Mouse (Mus musculus): Measurements from ENCODE around the gene Itfg2. TPM values are rescaled to one million over a fixed set of nuclear protein-coding genes. Genes with fewer than 3 reads are reported as not detected.
"Not testable (repeated sequence)": the region's sequence is repeated elsewhere in the genome, so short reads cannot be mapped to it uniquely, and the experiment has no call there.

Gene Itfg2
- polyA plus RNA-seq, 1 experiment: 48.1 TPM

- no peaks in the 10 kb centered on the region for H3K27me3 ChIP-seq (ENCODE audit: control insufficient read depth, insufficient read depth, low read length)
- peak within 1 kb of the TSS; percentile 63 for H3K27ac ChIP-seq (ENCODE audit: insufficient read depth, low read length)
- DNase-seq: no peak
- WGBS: 19% methylated on average over 3 of the region's 3 CpGs
- peak within 1 kb of the TSS; percentile 63 for H3K4me3 ChIP-seq (replicated peaks; ENCODE audit: insufficient read depth, low read depth, low read length)
- H3K4me1 ChIP-seq (ENCODE audit: control insufficient read depth, insufficient read depth, low read length): peaks cover 4% of the 10 kb centered on the region; the same call in 1 of the 2 replicates
- TF ChIP-seq POLR2A (IDR thresholded peaks at IDR 0.05; ENCODE audit: borderline replicate concordance, insufficient read depth, low read length): no peak
- TF ChIP-seq CTCF (IDR thresholded peaks at IDR 0.05; ENCODE audit: borderline replicate concordance, insufficient read depth, low read depth, low read length): no peak
Observed at GRCm38 (mm10) chr6:128398996-128399395, 25.7 kb downstream of the Itfg2 start, which contains the start of gene Nrip2. Gene Nrip2, plus strand, starts transcription at chr6:128399296.

GRCm38 (mm10) chr6:128397574-128398261 lies 27.0 kb downstream of the Itfg2 start:
- no peak for TF ChIP-seq CTCF (IDR thresholded peaks at IDR 0.05; ENCODE audit: borderline replicate concordance, insufficient read depth, low read depth, low read length)
- TF ChIP-seq POLR2A (IDR thresholded peaks at IDR 0.05; ENCODE audit: borderline replicate concordance, insufficient read depth, low read length): no peak
- Histone ChIP-seq H3K4me3 (replicated peaks; ENCODE audit: insufficient read depth, low read depth, low read length) (no peak overlapping the region), H3K27me3 (ENCODE audit: control insufficient read depth, insufficient read depth, low read length) (no peaks in the 10 kb centered on the region), H3K27ac (ENCODE audit: insufficient read depth, low read length) (no peak overlapping the region), H3K4me1 (ENCODE audit: control insufficient read depth, insufficient read depth, low read length) (peaks cover 4% of the 10 kb centered on the region; the same call in 1 of the 2 replicates)
- DNase-seq: no peak
- 85% methylated on average over 7 of the region's 7 CpGs for WGBS

GRCm38 (mm10) chr6:128390683-128391082 lies 34.0 kb downstream of the Itfg2 start:
- Histone ChIP-seq H3K27me3 (ENCODE audit: control insufficient read depth, insufficient read depth, low read length) (no peaks in the 10 kb centered on the region), H3K4me3 (replicated peaks; ENCODE audit: insufficient read depth, low read depth, low read length) (no peak overlapping the region), H3K4me1 (ENCODE audit: control insufficient read depth, insufficient read depth, low read length) (no peaks in the 10 kb centered on the region; the same call in 1 of the 2 replicates), H3K27ac (ENCODE audit: insufficient read depth, low read length) (no peak overlapping the region)
- TF ChIP-seq CTCF (IDR thresholded peaks at IDR 0.05; ENCODE audit: borderline replicate concordance, insufficient read depth, low read depth, low read length) (no peak), POLR2A (IDR thresholded peaks at IDR 0.05; ENCODE audit: borderline replicate concordance, insufficient read depth, low read length) (no peak)
- 46% methylated on average over 1 of the region's 1 CpGs for WGBS
- no peak for DNase-seq

GRCm38 (mm10) chr6:128389185-128389584 lies 35.5 kb downstream of the Itfg2 start:
- Histone ChIP-seq H3K4me1 (ENCODE audit: control insufficient read depth, insufficient read depth, low read length) (no peaks in the 10 kb centered on the region; the same call in 1 of the 2 replicates), H3K4me3 (replicated peaks; ENCODE audit: insufficient read depth, low read depth, low read length) (no peak overlapping the region), H3K27me3 (ENCODE audit: control insufficient read depth, insufficient read depth, low read length) (no peaks in the 10 kb centered on the region), H3K27ac (ENCODE audit: insufficient read depth, low read length) (no peak overlapping the region)
- no peak for TF ChIP-seq POLR2A (IDR thresholded peaks at IDR 0.05; ENCODE audit: borderline replicate concordance, insufficient read depth, low read length)
- TF ChIP-seq CTCF (IDR thresholded peaks at IDR 0.05; ENCODE audit: borderline replicate concordance, insufficient read depth, low read depth, low read length): no peak
- no peak for DNase-seq
- 92% methylated on average over 1 of the region's 1 CpGs for WGBS

DNA sequence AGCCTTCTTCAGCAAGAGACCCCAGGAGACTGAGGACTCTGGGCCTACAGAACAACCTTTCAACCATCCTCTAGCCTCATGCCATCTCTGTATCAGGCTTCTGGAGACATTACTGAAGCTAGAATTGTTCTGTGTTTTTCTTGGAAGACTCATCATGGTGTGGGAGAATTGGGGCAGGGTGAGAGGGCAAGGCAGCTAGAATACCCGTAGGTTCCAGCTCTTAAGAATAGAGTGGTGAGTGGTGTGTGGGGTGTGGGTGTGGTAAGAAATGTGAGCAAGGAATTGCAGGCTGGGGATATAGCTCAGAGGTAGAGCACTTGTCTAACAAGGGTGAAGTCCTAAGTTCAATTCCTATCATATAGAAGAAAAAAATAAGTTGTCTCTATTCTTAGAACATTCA lies 39.7 kb downstream of the Itfg2 start:
- Histone ChIP-seq H3K4me3 (replicated peaks; ENCODE audit: insufficient read depth, low read depth, low read length) (no peak overlapping the region), H3K27ac (ENCODE audit: insufficient read depth, low read length) (no peak overlapping the region), H3K27me3 (ENCODE audit: control insufficient read depth, insufficient read depth, low read length) (no peaks in the 10 kb centered on the region), H3K4me1 (ENCODE audit: control insufficient read depth, insufficient read depth, low read length) (no peaks in the 10 kb centered on the region; the same call in 1 of the 2 replicates)
- DNase-seq: no peak
- no peak for TF ChIP-seq CTCF (IDR thresholded peaks at IDR 0.05; ENCODE audit: borderline replicate concordance, insufficient read depth, low read depth, low read length)
- TF ChIP-seq POLR2A (IDR thresholded peaks at IDR 0.05; ENCODE audit: borderline replicate concordance, insufficient read depth, low read length): no peak
- 74% methylated on average over 1 of the region's 1 CpGs for WGBS

- no peaks in the 10 kb centered on the region; the same call in 1 of the 2 replicates for H3K4me1 ChIP-seq (ENCODE audit: control insufficient read depth, insufficient read depth, low read length)
- no peak overlapping the region for H3K4me3 ChIP-seq (replicated peaks; ENCODE audit: insufficient read depth, low read depth, low read length)
- TF ChIP-seq POLR2A (IDR thresholded peaks at IDR 0.05; ENCODE audit: borderline replicate concordance, insufficient read depth, low read length) (no peak), CTCF (IDR thresholded peaks at IDR 0.05; ENCODE audit: borderline replicate concordance, insufficient read depth, low read depth, low read length) (no peak)
- no peak overlapping the region for H3K27ac ChIP-seq (ENCODE audit: insufficient read depth, low read length)
- 81% methylated on average over 7 of the region's 7 CpGs for WGBS
- DNase-seq: no peak
- H3K27me3 ChIP-seq (ENCODE audit: control insufficient read depth, insufficient read depth, low read length): no peaks in the 10 kb centered on the region
Observed at GRCm38 (mm10) chr6:128383752-128384151, 41.0 kb downstream of the Itfg2 start.

GRCm38 (mm10) chr6:128381254-128381653 lies 43.5 kb downstream of the Itfg2 start:
- DNase-seq: no peak
- H3K27ac ChIP-seq (ENCODE audit: insufficient read depth, low read length): no peak overlapping the region
- H3K4me3 ChIP-seq (replicated peaks; ENCODE audit: insufficient read depth, low read depth, low read length): no peak overlapping the region
- H3K27me3 ChIP-seq (ENCODE audit: control insufficient read depth, insufficient read depth, low read length): no peaks in the 10 kb centered on the region
- TF ChIP-seq POLR2A (IDR thresholded peaks at IDR 0.05; ENCODE audit: borderline replicate concordance, insufficient read depth, low read length): no peak
- no peak for TF ChIP-seq CTCF (IDR thresholded peaks at IDR 0.05; ENCODE audit: borderline replicate concordance, insufficient read depth, low read depth, low read length)
- no peaks in the 10 kb centered on the region for H3K4me1 ChIP-seq (ENCODE audit: control insufficient read depth, insufficient read depth, low read length)
- WGBS: 76% methylated on average over 3 of the region's 3 CpGs

GRCm38 (mm10) chr6:128380594-128381167 lies 44.0 kb downstream of the Itfg2 start:
- H3K27ac ChIP-seq (ENCODE audit: insufficient read depth, low read length); H3K4me1 ChIP-seq (ENCODE audit: control insufficient read depth, insufficient read depth, low read length); DNase-seq; H3K4me3 ChIP-seq (replicated peaks; ENCODE audit: insufficient read depth, low read depth, low read length); H3K27me3 ChIP-seq (ENCODE audit: control insufficient read depth, insufficient read depth, low read length): not testable (repeated sequence)
- 81% methylated on average over 1 of the region's 1 CpGs for WGBS

Data from cerebellum, adult 2 months (tissue).